In the genomic region with DNA sequence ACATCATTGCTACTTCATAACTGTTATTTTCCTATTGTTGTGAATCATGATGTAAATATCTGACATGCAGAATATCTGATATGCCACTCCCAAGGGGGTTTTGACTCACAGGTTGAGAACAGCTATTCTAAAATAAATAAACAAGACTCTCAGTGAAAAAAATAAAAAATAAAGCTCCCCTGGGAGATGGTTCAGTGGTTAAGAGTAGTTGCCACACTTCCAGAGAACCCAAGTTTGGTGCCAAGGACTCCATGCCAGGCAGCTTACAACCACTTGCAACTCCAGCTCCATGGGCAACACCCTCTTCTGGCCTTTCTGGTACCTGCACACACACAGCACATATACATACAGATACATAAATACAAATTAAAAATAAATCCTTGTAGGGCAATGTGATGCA, we compare ENCODE assay signal across 21 mouse cellular contexts.
DNase-seq lines count a peak whose midpoint lies in the region; ATAC-seq lines count a peak whose summit lies in the region.
"Had no signal": no experiment of that assay in that cellular context is flagged by ENCODE, and none has a peak within 500 bp of the region (broad histone marks: within the 10 kb centered on the region; RNA-seq: fewer than 3 reads in every experiment).

No protein-coding gene starts in this region.

- no peak overlapping the region for H3K9ac ChIP-seq in midbrain, embryonic 13.5 days (replicated peaks)
- H3K9ac ChIP-seq: forebrain, postnatal 0 days; hindbrain, embryonic 12.5 days; intestine, embryonic 15.5 days had no signal

- no peaks in the 10 kb centered on the region for H3K36me3 ChIP-seq in midbrain, embryonic 13.5 days
- H3K36me3 ChIP-seq: hindbrain, embryonic 12.5 days; intestine, embryonic 15.5 days had no signal

- ATAC-seq in midbrain, embryonic 13.5 days, result no peak
- ATAC-seq: CD4-positive, CD25-positive, alpha-beta regulatory T cell, adult 4 months; forebrain, embryonic 14.5 days; forebrain, postnatal 0 days; hindbrain, embryonic 16.5 days had no signal

- DNase-seq in adrenal gland, postnatal 10 days, result peak; percentile 35
- DNase-seq in adrenal gland, adult 2 months, result no peak
- peak; percentile 13 to 21 for DNase-seq in kidney, postnatal 36 days
- DNase-seq in kidney, adult 9 months, result no peak
- DNase-seq in fibroblast of lung, adult 2 months (ENCODE audit: low read depth), result peak; percentile 13
- DNase-seq in lung, adult 18-20 months, result no peak
- DNase-seq: adrenal gland, postnatal 25 days; cerebellum, adult 11-12 months; cerebellum, adult 9-10 months; cerebellum, postnatal 14 days; forebrain, postnatal 0 days; gastrocnemius, adult 2 months; gastrocnemius, postnatal 14 days; heart, adult 11 months had no signal

- no peaks in the 10 kb centered on the region for H3K9me3 ChIP-seq in midbrain, embryonic 13.5 days
- H3K9me3 ChIP-seq: hindbrain, embryonic 12.5 days; intestine, embryonic 15.5 days had no signal

- H3K4me2 ChIP-seq in midbrain, embryonic 13.5 days (replicated peaks), result no peak overlapping the region
- H3K4me2 ChIP-seq: heart, embryonic 11.5 days; hindbrain, embryonic 12.5 days; intestine, embryonic 15.5 days had no signal

- H3K27me3 ChIP-seq in midbrain, embryonic 13.5 days, result no peaks in the 10 kb centered on the region
- H3K27me3 ChIP-seq: hindbrain, embryonic 12.5 days; intestine, embryonic 15.5 days had no signal

- H3K27ac ChIP-seq in midbrain, embryonic 13.5 days, result no peak overlapping the region
- H3K27ac ChIP-seq: gastrocnemius, adult 2 months; hindbrain, embryonic 12.5 days; intestine, embryonic 15.5 days had no signal

- H3K4me3 ChIP-seq in midbrain, embryonic 13.5 days (replicated peaks), result no peak overlapping the region
- H3K4me3 ChIP-seq: gastrocnemius, adult 2 months; hindbrain, embryonic 12.5 days; intestine, embryonic 15.5 days had no signal

- peaks cover 7% of the 10 kb centered on the region for H3K4me1 ChIP-seq in midbrain, embryonic 13.5 days (replicated peaks)

Comparison
In these comparisons a context has a peak if more than half of its experiments do, and no peak if none do; other contexts are left out.
1. DNase-seq: peak in adrenal gland, postnatal 10 days (single experiment), kidney, postnatal 36 days (2 of 2) and fibroblast of lung, adult 2 months (single experiment); none in adrenal gland, adult 2 months (single experiment), kidney, adult 9 months (single experiment) and lung, adult 18-20 months (0 of 2).